Mouse (Mus musculus) induced T-regulatory cell, adult 2 months (primary cell): ENCODE results near the gene C730034F03Rik.
A peak's percentile ranks its signal among the peaks of the same experiment; 100 is the strongest.

Experiments
- DNase-seq: peaks from one replicate; pipeline ENCODE4 v3.0.0-alpha.2; 2012; ENCODE audit warnings: low read depth

C730034F03Rik gene

GRCm38 (mm10) chr15:89432946-89433345 is 3.6 kb downstream of the C730034F03Rik start:
- DNase-seq: no peak

GRCm38 (mm10) chr15:89434136-89434535 is 4.7 kb downstream of the C730034F03Rik start:
- no peak for DNase-seq

- no peak for DNase-seq
These were observed 6.5 kb downstream of the C730034F03Rik start for GRCm38 (mm10) chr15:89435878-89436277.

GRCm38 (mm10) chr15:89442486-89443070 is 13.2 kb downstream of the C730034F03Rik start:
- DNase-seq: no peak

- DNase-seq: peak; percentile 70
These were observed 23.8 kb downstream of the C730034F03Rik start for GRCm38 (mm10) chr15:89452906-89453864.

GRCm38 (mm10) chr15:89453865-89454478 is 24.6 kb downstream of the C730034F03Rik start, which contains the start of gene Mapk8ip2:
Gene Mapk8ip2, plus strand, starts transcription at chr15:89453913.
- DNase-seq: peak; percentile 13

GRCm38 (mm10) chr15:89454857-89455256 is 25.5 kb downstream of the C730034F03Rik start:
- no peak for DNase-seq

- no peak for DNase-seq
These were observed 26.3 kb downstream of the C730034F03Rik start for GRCm38 (mm10) chr15:89455642-89456041.

GRCm38 (mm10) chr15:89458942-89459341 is 29.6 kb downstream of the C730034F03Rik start:
- DNase-seq: peak; percentile 17

GRCm38 (mm10) chr15:89459821-89460220 is 30.4 kb downstream of the C730034F03Rik start:
- no peak for DNase-seq

- DNase-seq: no peak
These were observed 30.9 kb downstream of the C730034F03Rik start for GRCm38 (mm10) chr15:89460298-89460697.

GRCm38 (mm10) chr15:89461321-89461720 is 31.9 kb downstream of the C730034F03Rik start:
- no peak for DNase-seq

GRCm38 (mm10) chr15:89462176-89462575 is 32.8 kb downstream of the C730034F03Rik start:
- no peak for DNase-seq

- no peak for DNase-seq
These were observed 34.2 kb downstream of the C730034F03Rik start for GRCm38 (mm10) chr15:89463334-89464235.

- DNase-seq: no peak
These were observed 35.7 kb downstream of the C730034F03Rik start for GRCm38 (mm10) chr15:89465052-89465451.

- peak; percentile 57 for DNase-seq
These were observed 39.2 kb downstream of the C730034F03Rik start for GRCm38 (mm10) chr15:89468577-89468976.

- no peak for DNase-seq
These were observed 42.1 kb downstream of the C730034F03Rik start for GRCm38 (mm10) chr15:89471476-89471875.

GRCm38 (mm10) chr15:89473370-89473769 is 44.0 kb downstream of the C730034F03Rik start:
- no peak for DNase-seq

- DNase-seq: no peak
These were observed 44.5 kb downstream of the C730034F03Rik start for GRCm38 (mm10) chr15:89473921-89474320.

- no peak for DNase-seq
These were observed 45.4 kb downstream of the C730034F03Rik start for GRCm38 (mm10) chr15:89474596-89475292.

GRCm38 (mm10) chr15:89475293-89475600 is 45.9 kb downstream of the C730034F03Rik start:
- no peak for DNase-seq
